Mouse (Mus musculus): Measurements from ENCODE around the gene Cyp27a1. TPM values are rescaled to one million over a fixed set of nuclear protein-coding genes. Genes with fewer than 3 reads are reported as not detected.

Cyp27a1 gene
- polyA plus RNA-seq, 1 experiment = 32.4 TPM

DNA sequence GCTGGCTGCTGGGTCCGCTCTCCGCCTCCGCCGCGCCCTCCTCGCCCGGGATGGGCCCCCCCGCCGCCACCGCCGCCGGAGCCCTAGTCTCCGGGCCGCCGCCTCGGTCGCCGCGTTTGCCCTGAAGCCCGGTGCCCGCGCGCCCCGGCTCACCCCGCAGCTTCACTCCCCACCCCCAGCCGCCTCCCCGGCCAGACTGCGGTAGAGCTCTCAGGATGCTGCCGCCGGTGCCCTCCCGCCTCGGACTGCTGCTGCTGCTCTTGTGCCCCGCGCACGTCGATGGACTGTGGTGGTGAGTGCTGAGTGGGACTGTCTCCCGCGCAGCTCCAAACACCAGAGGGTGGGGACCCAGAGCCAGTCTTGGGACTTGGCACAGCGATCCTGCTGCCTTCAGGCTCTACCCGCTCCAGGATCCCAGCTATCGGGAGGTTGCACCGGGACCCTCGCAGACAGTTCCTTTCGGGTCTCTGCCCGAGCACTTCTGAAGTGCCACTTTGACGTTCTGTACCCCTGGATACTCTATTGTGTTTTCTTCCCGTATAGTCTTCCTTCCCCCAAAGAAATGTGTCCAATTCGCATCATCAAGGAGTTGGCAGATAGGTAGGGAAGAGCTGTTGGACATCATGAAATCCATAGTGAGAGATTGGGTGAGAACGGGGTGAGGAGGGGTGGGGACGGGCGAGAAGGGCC lies 58.7 kb downstream of the Cyp27a1 start:
- 2% methylated on average over 45 of the region's 51 CpGs for WGBS

GRCm38 (mm10) chr1:74773136-74773535 lies 59.8 kb downstream of the Cyp27a1 start:
- Histone ChIP-seq H3K27ac (ENCODE audit: insufficient read depth, low read length) (no peak overlapping the region), H3K4me1 (ENCODE audit: control insufficient read depth, insufficient read depth, low read length) (peaks cover 5% of the 10 kb centered on the region), H3K4me3 (replicated peaks; ENCODE audit: insufficient read depth, low read depth, low read length) (no peak overlapping the region), H3K27me3 (ENCODE audit: control insufficient read depth, insufficient read depth, low read length) (peaks cover 3% of the 10 kb centered on the region; the same call in 1 of the 2 replicates)
- WGBS = 3% methylated on average over 15 of the region's 15 CpGs
- peak; percentile 62 to 75 for DNase-seq
- TF ChIP-seq POLR2A (IDR thresholded peaks at IDR 0.05; ENCODE audit: borderline replicate concordance, insufficient read depth, low read length) (no peak), CTCF (IDR thresholded peaks at IDR 0.05; ENCODE audit: borderline replicate concordance, insufficient read depth, low read depth, low read length) (no peak)

More for the DNA sequence above, 58.7 kb downstream of the Cyp27a1 start:
- H3K27ac ChIP-seq (ENCODE audit: insufficient read depth, low read length) = no peak overlapping the region
- peaks cover 5% of the 10 kb centered on the region for H3K4me1 ChIP-seq (ENCODE audit: control insufficient read depth, insufficient read depth, low read length)
- no peak overlapping the region for H3K4me3 ChIP-seq (replicated peaks; ENCODE audit: insufficient read depth, low read depth, low read length)
- TF ChIP-seq CTCF (IDR thresholded peaks at IDR 0.05; ENCODE audit: borderline replicate concordance, insufficient read depth, low read depth, low read length) (no peak), POLR2A (IDR thresholded peaks at IDR 0.05; ENCODE audit: borderline replicate concordance, insufficient read depth, low read length) (no peak)
- H3K27me3 ChIP-seq (ENCODE audit: control insufficient read depth, insufficient read depth, low read length) = peaks cover 3% of the 10 kb centered on the region; the same call in 1 of the 2 replicates
- no peak for DNase-seq

GRCm38 (mm10) chr1:74774062-74774461 lies 60.7 kb downstream of the Cyp27a1 start:
- TF ChIP-seq CTCF (IDR thresholded peaks at IDR 0.05; ENCODE audit: borderline replicate concordance, insufficient read depth, low read depth, low read length) (no peak), POLR2A (IDR thresholded peaks at IDR 0.05; ENCODE audit: borderline replicate concordance, insufficient read depth, low read length) (no peak)
- DNase-seq = no peak

GRCm38 (mm10) chr1:74775816-74776215 lies 62.4 kb downstream of the Cyp27a1 start:
- TF ChIP-seq POLR2A (IDR thresholded peaks at IDR 0.05; ENCODE audit: borderline replicate concordance, insufficient read depth, low read length) = no peak
- Histone ChIP-seq H3K4me3 (replicated peaks; ENCODE audit: insufficient read depth, low read depth, low read length) (no peak overlapping the region), H3K27ac (ENCODE audit: insufficient read depth, low read length) (no peak overlapping the region), H3K27me3 (ENCODE audit: control insufficient read depth, insufficient read depth, low read length) (peaks cover 3% of the 10 kb centered on the region; the same call in 1 of the 2 replicates), H3K4me1 (ENCODE audit: control insufficient read depth, insufficient read depth, low read length) (peaks cover 5% of the 10 kb centered on the region)
- peak in 1 of 2 experiments; percentile 30 for DNase-seq
- 29% methylated on average over 5 of the region's 5 CpGs for WGBS

More at GRCm38 (mm10) chr1:74774062-74774461, 60.7 kb downstream of the Cyp27a1 start:
- Histone ChIP-seq H3K4me1 (ENCODE audit: control insufficient read depth, insufficient read depth, low read length) (peaks cover 5% of the 10 kb centered on the region), H3K27me3 (ENCODE audit: control insufficient read depth, insufficient read depth, low read length) (peaks cover 3% of the 10 kb centered on the region; the same call in 1 of the 2 replicates), H3K27ac (ENCODE audit: insufficient read depth, low read length) (no peak overlapping the region), H3K4me3 (replicated peaks; ENCODE audit: insufficient read depth, low read depth, low read length) (no peak overlapping the region)
- WGBS = 30% methylated on average over 7 of the region's 7 CpGs

DNA sequence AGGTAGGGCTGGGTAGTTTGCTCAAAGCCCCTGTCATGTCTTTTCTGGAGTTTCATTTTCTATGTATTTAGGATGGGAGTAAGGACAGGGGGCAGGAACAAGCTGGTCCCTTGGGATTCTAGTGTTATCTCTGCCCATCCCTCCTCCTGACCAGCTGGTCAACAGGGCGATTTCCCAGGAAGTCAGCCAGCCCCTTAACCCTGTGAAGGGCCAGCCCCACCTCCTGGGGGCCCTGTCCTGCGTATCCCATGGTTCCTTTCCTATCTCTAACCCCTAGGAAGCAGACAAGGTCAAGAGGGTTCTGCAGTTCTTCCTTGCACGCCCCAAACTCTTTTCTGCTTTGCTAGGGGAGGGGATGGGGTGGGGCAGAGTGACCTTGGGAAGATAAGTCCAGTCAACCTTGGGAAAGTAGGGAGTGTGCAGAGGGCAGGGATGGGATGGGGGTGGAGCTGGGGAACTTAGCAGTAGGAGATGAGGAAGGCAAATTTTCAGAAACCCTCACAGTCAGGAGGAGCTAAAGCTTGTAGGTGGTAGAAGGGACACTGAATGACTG lies 65.6 kb downstream of the Cyp27a1 start:
- Histone ChIP-seq H3K4me1 (ENCODE audit: control insufficient read depth, insufficient read depth, low read length) (no peaks in the 10 kb centered on the region), H3K27me3 (ENCODE audit: control insufficient read depth, insufficient read depth, low read length) (peaks cover under 1% of the 10 kb centered on the region; the same call in 1 of the 2 replicates), H3K4me3 (replicated peaks; ENCODE audit: insufficient read depth, low read depth, low read length) (no peak overlapping the region), H3K27ac (ENCODE audit: insufficient read depth, low read length) (no peak overlapping the region)
- no peak for DNase-seq
- TF ChIP-seq POLR2A (IDR thresholded peaks at IDR 0.05; ENCODE audit: borderline replicate concordance, insufficient read depth, low read length) (no peak), CTCF (IDR thresholded peaks at IDR 0.05; ENCODE audit: borderline replicate concordance, insufficient read depth, low read depth, low read length) (no peak)
- WGBS = 52% methylated on average over 3 of the region's 3 CpGs

DNA sequence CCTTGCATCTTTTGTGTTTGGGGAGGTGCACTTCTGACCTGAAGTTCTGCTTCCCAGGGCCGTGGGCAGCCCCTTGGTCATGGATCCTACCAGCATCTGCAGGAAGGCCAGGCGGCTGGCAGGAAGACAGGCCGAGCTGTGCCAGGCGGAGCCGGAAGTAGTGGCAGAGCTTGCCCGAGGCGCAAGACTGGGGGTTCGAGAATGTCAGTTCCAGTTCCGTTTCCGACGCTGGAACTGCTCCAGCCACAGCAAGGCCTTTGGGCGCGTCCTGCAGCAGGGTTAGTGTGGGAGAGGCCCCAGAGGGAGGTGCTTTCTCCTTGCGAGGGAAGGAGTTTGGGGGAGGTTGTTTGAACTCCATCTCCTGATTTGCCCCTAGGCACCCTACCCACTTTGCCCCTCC lies 68.7 kb downstream of the Cyp27a1 start:
- no peak overlapping the region for H3K27ac ChIP-seq (ENCODE audit: insufficient read depth, low read length)
- H3K27me3 ChIP-seq (ENCODE audit: control insufficient read depth, insufficient read depth, low read length) = peaks cover 1% of the 10 kb centered on the region; the same call in 1 of the 2 replicates
- H3K4me1 ChIP-seq (ENCODE audit: control insufficient read depth, insufficient read depth, low read length) = no peaks in the 10 kb centered on the region
- no peak for DNase-seq
- 24% methylated on average over 14 of the region's 14 CpGs for WGBS
- no peak overlapping the region for H3K4me3 ChIP-seq (replicated peaks; ENCODE audit: insufficient read depth, low read depth, low read length)
- TF ChIP-seq CTCF (IDR thresholded peaks at IDR 0.05; ENCODE audit: borderline replicate concordance, insufficient read depth, low read depth, low read length) = no peak

DNA sequence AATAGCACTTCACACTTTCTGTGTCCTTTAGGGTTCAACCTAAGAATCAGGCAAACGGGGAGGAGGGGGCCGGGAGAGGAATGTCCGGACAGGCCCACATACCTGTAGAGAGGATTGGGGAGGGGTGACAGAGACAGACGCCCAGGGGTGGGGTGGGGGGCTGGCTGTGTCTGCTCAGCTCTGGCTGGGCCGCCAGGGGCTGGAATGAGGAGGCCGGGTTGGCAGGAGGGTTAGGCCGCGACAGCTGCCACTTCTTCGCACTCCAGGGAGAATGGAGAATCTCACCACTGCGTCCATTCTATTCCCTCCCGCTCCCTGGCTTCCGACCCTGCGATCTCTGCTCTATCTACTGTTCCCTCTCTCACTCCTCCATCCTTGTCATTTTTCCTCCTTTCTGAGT lies 70.2 kb downstream of the Cyp27a1 start:
- Histone ChIP-seq H3K4me1 (ENCODE audit: control insufficient read depth, insufficient read depth, low read length) (no peaks in the 10 kb centered on the region), H3K4me3 (replicated peaks; ENCODE audit: insufficient read depth, low read depth, low read length) (no peak overlapping the region), H3K27ac (ENCODE audit: insufficient read depth, low read length) (no peak overlapping the region), H3K27me3 (ENCODE audit: control insufficient read depth, insufficient read depth, low read length) (peaks cover 1% of the 10 kb centered on the region; the same call in 1 of the 2 replicates)
- TF ChIP-seq POLR2A (IDR thresholded peaks at IDR 0.05; ENCODE audit: borderline replicate concordance, insufficient read depth, low read length) = no peak
- no peak for TF ChIP-seq CTCF (IDR thresholded peaks at IDR 0.05; ENCODE audit: borderline replicate concordance, insufficient read depth, low read depth, low read length)
- WGBS = 8% methylated on average over 13 of the region's 13 CpGs
- no peak for DNase-seq

All from cerebellum, adult 2 months (tissue).